In the genomic region with DNA sequence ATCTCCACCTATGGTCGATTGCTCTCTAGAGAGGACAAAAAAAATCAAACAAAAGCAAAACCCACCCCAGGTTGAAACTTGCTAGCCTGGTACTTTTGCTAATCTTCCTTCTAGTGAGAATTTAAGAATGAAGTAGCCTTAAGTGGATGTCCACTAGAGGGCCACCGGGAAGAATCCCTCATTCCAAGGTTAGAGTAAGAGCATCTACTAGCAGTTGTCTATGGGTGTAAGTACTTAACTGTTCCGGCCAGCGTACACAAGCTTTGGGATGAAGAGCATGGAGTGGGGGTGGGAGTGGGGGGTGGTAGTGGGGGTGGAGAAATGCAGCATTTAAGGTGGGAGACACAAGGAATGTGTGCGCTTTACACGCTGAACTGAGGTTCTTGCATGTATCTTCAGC, we compare ENCODE assay signal across 9 mouse cellular contexts. TPM values are rescaled to one million over a fixed set of nuclear protein-coding genes. Genes with fewer than 3 reads are reported as not detected.
A peak's percentile ranks its signal among the peaks of the same experiment; 100 is the strongest.
DNase-seq lines count a peak whose midpoint lies in the region; ATAC-seq and TF ChIP-seq lines count a peak whose summit lies in the region.
"Had no signal": no experiment of that assay in that cellular context is flagged by ENCODE, and none has a peak within 500 bp of the region (broad histone marks: within the 10 kb centered on the region; RNA-seq: fewer than 3 reads in every experiment).

No protein-coding gene starts in this region.

- no peak overlapping the region for H3K4me2 ChIP-seq in hindbrain, postnatal 0 days (ENCODE audit: low read depth, low read length)
- H3K4me2 ChIP-seq in midbrain, embryonic 16.5 days (ENCODE audit: low read length): no peak overlapping the region
- H3K4me2 ChIP-seq: embryonic facial prominence, embryonic 15.5 days had no signal

- TF ChIP-seq CTCF in hindbrain, postnatal 0 days (IDR thresholded peaks at IDR 0.05; ENCODE audit: low read depth): peak; percentile 71

- peak; percentile 53 for DNase-seq in adrenal gland, postnatal 10 days
- DNase-seq in adrenal gland, postnatal 4 days (ENCODE audit: low spot score in 2 of 2): no peak
- DNase-seq in layer of hippocampus, adult 11-12 months (ENCODE audit: low spot score): peak; percentile 39
- DNase-seq in layer of hippocampus, postnatal 14 days (ENCODE audit: low spot score in 2 of 2): no peak
- DNase-seq in adrenal gland, postnatal 36 days: peak; percentile 51 to 60
- DNase-seq in hindbrain, postnatal 0 days (ENCODE audit: low spot score): peak; percentile 66
- DNase-seq in layer of hippocampus, adult 9-10 months (ENCODE audit: low spot score): no peak

- H3K36me3 ChIP-seq in hindbrain, postnatal 0 days (ENCODE audit: insufficient read depth, low read length): no peaks in the 10 kb centered on the region
- no peaks in the 10 kb centered on the region for H3K36me3 ChIP-seq in midbrain, embryonic 16.5 days (ENCODE audit: control insufficient read depth, insufficient read depth, low read length)
- H3K36me3 ChIP-seq: embryonic facial prominence, embryonic 15.5 days had no signal

- ATAC-seq in hindbrain, postnatal 0 days: no peak
- ATAC-seq in midbrain, embryonic 16.5 days: 0 out of 2 replicates have a peak, but pooled peaks have one; percentile 33

- no peak overlapping the region for H3K27ac ChIP-seq in hindbrain, postnatal 0 days
- no peak overlapping the region for H3K27ac ChIP-seq in midbrain, embryonic 16.5 days (ENCODE audit: low read length)
- H3K27ac ChIP-seq: embryonic facial prominence, embryonic 15.5 days had no signal

- no peak overlapping the region for H3K4me3 ChIP-seq in hindbrain, postnatal 0 days (ENCODE audit: low read length)
- H3K4me3 ChIP-seq in midbrain, embryonic 16.5 days (ENCODE audit: low read depth, low read length): no peak overlapping the region
- H3K4me3 ChIP-seq: embryonic facial prominence, embryonic 15.5 days had no signal

- no peaks in the 10 kb centered on the region for H3K4me1 ChIP-seq in hindbrain, postnatal 0 days (ENCODE audit: insufficient read depth, low read length)
- no peaks in the 10 kb centered on the region for H3K4me1 ChIP-seq in midbrain, embryonic 16.5 days (ENCODE audit: control insufficient read depth, insufficient read depth, low read length)
- H3K4me1 ChIP-seq: embryonic facial prominence, embryonic 15.5 days had no signal

- H3K9me3 ChIP-seq in hindbrain, postnatal 0 days (ENCODE audit: low read length): no peaks in the 10 kb centered on the region
- no peaks in the 10 kb centered on the region for H3K9me3 ChIP-seq in midbrain, embryonic 16.5 days (replicated peaks; ENCODE audit: control insufficient read depth, low read length, poor library complexity, severe bottlenecking)
- H3K9me3 ChIP-seq: embryonic facial prominence, embryonic 15.5 days had no signal

- no peaks in the 10 kb centered on the region for H3K27me3 ChIP-seq in hindbrain, postnatal 0 days (ENCODE audit: insufficient read depth, low read length)
- H3K27me3 ChIP-seq in midbrain, embryonic 16.5 days (ENCODE audit: control insufficient read depth, insufficient read depth, low read depth, low read length): no peaks in the 10 kb centered on the region
- H3K27me3 ChIP-seq: embryonic facial prominence, embryonic 15.5 days had no signal

- no peak overlapping the region for H3K9ac ChIP-seq in hindbrain, postnatal 0 days (replicated peaks; ENCODE audit: low read length)
- no peak overlapping the region for H3K9ac ChIP-seq in midbrain, embryonic 16.5 days (ENCODE audit: low read depth, low read length)
- H3K9ac ChIP-seq: embryonic facial prominence, embryonic 15.5 days had no signal

- WGBS in hindbrain, postnatal 0 days: 51% methylated on average over 6 of the region's 6 CpGs
- whole genome bisulfite sequencing in midbrain, embryonic 16.5 days: 51% methylated on average over 6 of the region's 6 CpGs

RNA-seq across cellular contexts. Expression of gene Metap1, which starts 17.4 kb away (rescaled TPM):
- 10 to 100 TPM; 47.0 to 50.4 TPM for total RNA-seq in adrenal gland, postnatal 10 days (2021)
- 10 to 100 TPM; 55.8 to 59.4 TPM for total RNA-seq in adrenal gland, postnatal 4 days (2021)
- total RNA-seq in layer of hippocampus, postnatal 14 days (2021): 10 to 100 TPM; 43.1 to 45.0 TPM
- total RNA-seq in adrenal gland, postnatal 36 days (2021): 10 to 100 TPM; 53.8 to 57.9 TPM
- 46.3 and 55.0 TPM in 2 replicates for total RNA-seq in hindbrain, postnatal 0 days (2014; rRNA removed)
- 40.6 and 43.6 TPM in 2 replicates for polyA plus RNA-seq in hindbrain, postnatal 0 days (2015; fragmentation: Nextera tagmentation; extraction: Ambion mirVana)
- polyA plus RNA-seq in midbrain, embryonic 16.5 days (2015; fragmentation: Nextera tagmentation; extraction: Ambion mirVana): 49.2 and 50.2 TPM in 2 replicates

RNA-seq across cellular contexts. Expression of gene Eif4e, which starts 19.2 kb away (rescaled TPM):
- total RNA-seq in adrenal gland, postnatal 10 days (2021): 100 to 1,000 TPM; 152 to 172 TPM
- total RNA-seq in adrenal gland, postnatal 4 days (2021): 100 to 1,000 TPM; 176 to 182 TPM
- 100 to 1,000 TPM; 151 to 169 TPM for total RNA-seq in layer of hippocampus, postnatal 14 days (2021)
- total RNA-seq in adrenal gland, postnatal 36 days (2021): 100 to 1,000 TPM; 193 to 194 TPM
- 54.2 and 94.0 TPM in 2 replicates for total RNA-seq in hindbrain, postnatal 0 days (2014; rRNA removed)
- 259 and 290 TPM in 2 replicates for polyA plus RNA-seq in hindbrain, postnatal 0 days (2015; fragmentation: Nextera tagmentation; extraction: Ambion mirVana)
- polyA plus RNA-seq in midbrain, embryonic 16.5 days (2015; fragmentation: Nextera tagmentation; extraction: Ambion mirVana): 352 and 365 TPM in 2 replicates

Comparison
In these comparisons a context has a peak if more than half of its experiments do, and no peak if none do; other contexts are left out.
1. DNase-seq: peak in adrenal gland, postnatal 10 days (single experiment), layer of hippocampus, adult 11-12 months (single experiment), adrenal gland, postnatal 36 days (2 of 2) and hindbrain, postnatal 0 days (single experiment); none in adrenal gland, postnatal 4 days (0 of 2), layer of hippocampus, postnatal 14 days (0 of 2) and layer of hippocampus, adult 9-10 months (single experiment).